Mouse (Mus musculus): ENCODE measurements around the gene Zfp764. TPM values are rescaled to one million over a fixed set of nuclear protein-coding genes. Genes with fewer than 3 reads are reported as not detected.

Zfp764 gene
- polyA plus RNA-seq, 1 experiment from 2014 or later, result 8.0 TPM

DNA sequence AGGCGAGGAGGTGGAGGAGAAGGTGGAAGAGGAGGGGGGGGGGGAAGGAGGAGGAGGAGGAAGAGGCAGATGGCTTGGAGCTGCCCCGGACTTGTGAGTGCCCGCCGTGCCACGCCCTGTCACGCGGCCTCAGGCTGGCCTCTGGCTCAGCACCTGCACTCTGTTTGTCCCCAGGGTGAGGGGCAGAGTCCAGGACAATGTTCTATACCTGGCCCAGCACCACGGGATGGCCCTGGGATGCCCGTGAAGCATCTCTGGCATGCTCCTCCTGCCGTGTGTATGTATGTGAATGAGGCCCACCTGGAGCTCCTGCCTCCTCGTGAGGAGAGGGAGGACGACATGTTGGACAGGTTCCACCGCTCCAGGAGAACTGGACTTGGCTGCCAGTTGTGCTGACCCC lies 45.2 kb downstream of the Zfp764 start:
- no peaks in the 10 kb centered on the region for H3K9me3 ChIP-seq (replicated peaks)
- H3K9ac ChIP-seq, result no peak overlapping the region
- H3K4me1 ChIP-seq, result peaks cover 7% of the 10 kb centered on the region; the same call in 1 of the 2 replicates
- H3K4me3 ChIP-seq (replicated peaks), result no peak overlapping the region
- H3K36me3 ChIP-seq, result no peaks in the 10 kb centered on the region
- H3K4me2 ChIP-seq, result no peak overlapping the region
- no peak overlapping the region for H3K27ac ChIP-seq
- 47% methylated on average over 13 of the region's 13 CpGs for WGBS
- H3K27me3 ChIP-seq, result peaks cover 50% of the 10 kb centered on the region
- no peak for ATAC-seq (replicated peaks; ENCODE audit: low FRiP score)

DNA sequence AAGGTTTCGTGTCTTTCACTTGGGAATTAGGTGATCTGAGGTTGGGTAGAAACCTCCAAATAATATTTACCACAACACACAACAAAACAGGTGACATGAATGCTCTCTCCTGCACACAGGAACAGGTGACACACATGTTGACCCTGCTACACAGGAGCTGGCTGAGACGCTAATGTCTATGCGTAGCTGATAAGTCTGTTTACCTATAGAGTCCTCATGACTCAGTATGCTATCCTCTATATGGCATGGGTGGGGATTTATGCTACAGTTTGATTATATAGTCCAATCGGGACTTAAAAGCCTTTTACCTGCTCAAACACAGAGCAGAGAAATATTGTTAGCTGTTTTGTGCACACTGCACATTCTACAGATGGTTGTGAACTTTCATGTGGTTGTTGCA lies 46.4 kb downstream of the Zfp764 start:
- Histone ChIP-seq H3K36me3 (no peaks in the 10 kb centered on the region), H3K27ac (no peak overlapping the region), H3K9ac (no peak overlapping the region), H3K9me3 (replicated peaks) (no peaks in the 10 kb centered on the region), H3K4me1 (peaks cover 7% of the 10 kb centered on the region; the same call in 1 of the 2 replicates), H3K27me3 (peaks cover 50% of the 10 kb centered on the region), H3K4me2 (no peak overlapping the region), H3K4me3 (replicated peaks) (no peak overlapping the region)
- ATAC-seq (replicated peaks; ENCODE audit: low FRiP score), result no peak
- 75% methylated on average over 4 of the region's 4 CpGs for WGBS

DNA sequence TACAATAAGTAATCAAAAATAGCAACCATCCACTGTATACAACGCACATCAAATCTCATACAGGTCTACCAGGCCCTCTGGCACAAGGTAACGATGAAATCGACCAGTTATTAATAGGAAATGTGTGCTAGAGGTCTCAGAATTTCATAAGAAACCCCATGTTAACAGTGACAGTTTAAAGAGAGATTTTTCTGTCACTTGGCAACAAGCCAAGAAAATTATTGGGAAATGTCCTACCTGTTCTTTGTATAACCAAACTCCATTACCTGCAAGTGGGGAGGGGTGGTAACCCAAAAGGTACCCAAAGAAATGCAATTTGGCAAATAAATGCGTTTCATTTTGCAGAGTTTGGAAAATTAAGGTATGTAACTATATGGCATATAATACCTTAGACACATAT lies 48.1 kb downstream of the Zfp764 start:
- no peak overlapping the region for H3K4me3 ChIP-seq (replicated peaks)
- WGBS, result 77% methylated on average over 4 of the region's 4 CpGs
- ATAC-seq (replicated peaks; ENCODE audit: low FRiP score), result no peak
- H3K4me2 ChIP-seq, result no peak overlapping the region
- H3K27ac ChIP-seq, result no peak overlapping the region
- no peaks in the 10 kb centered on the region for H3K9me3 ChIP-seq (replicated peaks)
- no peak overlapping the region for H3K9ac ChIP-seq
- peaks cover 3% of the 10 kb centered on the region; the same call in 1 of the 2 replicates for H3K4me1 ChIP-seq
- peaks cover 39% of the 10 kb centered on the region for H3K27me3 ChIP-seq
- H3K36me3 ChIP-seq, result no peaks in the 10 kb centered on the region

DNA sequence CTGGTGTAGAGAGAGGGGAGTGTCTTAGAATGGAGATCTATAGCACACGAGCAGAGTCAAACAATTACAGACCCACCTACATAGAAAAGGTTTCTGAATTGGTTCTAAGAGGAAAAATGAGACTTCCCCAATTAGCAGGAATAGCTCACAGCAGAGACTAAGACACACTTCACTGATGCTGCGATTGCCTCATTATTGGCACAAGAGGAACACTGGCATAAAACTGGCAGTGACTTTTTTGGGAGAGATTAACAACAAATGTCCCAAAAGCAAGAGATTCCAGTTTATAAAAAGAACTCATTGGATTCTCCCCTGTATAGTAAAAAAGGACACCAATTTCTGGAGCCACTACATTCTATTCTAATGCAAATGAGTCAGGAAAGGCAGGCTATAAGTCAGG lies 48.8 kb downstream of the Zfp764 start:
- H3K27ac ChIP-seq, result no peak overlapping the region
- no peak overlapping the region for H3K4me3 ChIP-seq (replicated peaks)
- no peak for ATAC-seq (replicated peaks; ENCODE audit: low FRiP score)
- no peak overlapping the region for H3K9ac ChIP-seq
- H3K36me3 ChIP-seq, result no peaks in the 10 kb centered on the region
- 64% methylated on average over 2 of the region's 2 CpGs for WGBS
- no peaks in the 10 kb centered on the region for H3K9me3 ChIP-seq (replicated peaks)
- no peak overlapping the region for H3K4me2 ChIP-seq
- H3K4me1 ChIP-seq, result no peaks in the 10 kb centered on the region
- H3K27me3 ChIP-seq, result peaks cover 36% of the 10 kb centered on the region

DNA sequence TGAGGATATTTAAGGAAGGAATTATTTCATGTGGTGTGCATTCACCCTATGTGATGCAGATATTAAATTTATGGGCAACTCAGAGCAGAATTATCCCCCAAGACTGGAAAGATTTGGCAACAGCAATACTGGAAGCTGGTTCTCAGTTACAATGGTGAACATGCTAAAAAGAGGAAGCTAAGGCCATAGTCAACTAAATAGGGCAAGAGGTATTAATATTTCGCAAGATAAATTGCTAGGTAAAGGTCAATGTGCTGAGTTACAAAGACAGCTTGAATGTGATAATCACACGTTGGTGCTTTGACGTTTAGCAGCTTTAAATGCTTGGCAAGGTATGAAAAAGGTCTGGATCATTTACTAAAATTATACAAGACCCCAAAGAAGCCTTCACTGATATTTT lies 50.8 kb downstream of the Zfp764 start:
- Histone ChIP-seq H3K4me2 (no peak overlapping the region), H3K36me3 (no peaks in the 10 kb centered on the region), H3K27me3 (peaks cover 25% of the 10 kb centered on the region), H3K9ac (no peak overlapping the region), H3K27ac (no peak overlapping the region), H3K9me3 (replicated peaks) (no peaks in the 10 kb centered on the region), H3K4me1 (no peaks in the 10 kb centered on the region), H3K4me3 (replicated peaks) (no peak overlapping the region)
- no peak for ATAC-seq (replicated peaks; ENCODE audit: low FRiP score)
- 61% methylated on average over 3 of the region's 3 CpGs for WGBS

Other genes starting within 250 kb of the Zfp764 start
- gene Cd2bp2, start 210.8 kb downstream of the Zfp764 start, polyA plus RNA-seq (2015; fragmentation: Nextera tagmentation; extraction: Ambion mirVana), result 59.3 and 66.6 TPM in 2 replicates
- 23.4 and 26.7 TPM in 2 replicates for gene Tbc1d10b, start 198.4 kb downstream of the Zfp764 start, polyA plus RNA-seq (2015; fragmentation: Nextera tagmentation; extraction: Ambion mirVana)
- gene Mylpf, start 197.9 kb downstream of the Zfp764 start, polyA plus RNA-seq (2015; fragmentation: Nextera tagmentation; extraction: Ambion mirVana), result 51.1 and 90.2 TPM in 2 replicates
- gene Zfp553, start 173.8 kb downstream of the Zfp764 start, polyA plus RNA-seq (2015; fragmentation: Nextera tagmentation; extraction: Ambion mirVana), result 41.7 and 46.1 TPM in 2 replicates
- 21.3 and 21.7 TPM in 2 replicates for gene Sept1, start 173.7 kb downstream of the Zfp764 start, polyA plus RNA-seq (2015; fragmentation: Nextera tagmentation; extraction: Ambion mirVana)
- 59.3 and 62.3 TPM in 2 replicates for gene Zfp771, start 162.5 kb downstream of the Zfp764 start, polyA plus RNA-seq (2015; fragmentation: Nextera tagmentation; extraction: Ambion mirVana)
- gene Dctpp1, start 146.1 kb downstream of the Zfp764 start, polyA plus RNA-seq (2015; fragmentation: Nextera tagmentation; extraction: Ambion mirVana), result 224 and 226 TPM in 2 replicates
- gene Sephs2, start 132.8 kb downstream of the Zfp764 start, polyA plus RNA-seq (2015; fragmentation: Nextera tagmentation; extraction: Ambion mirVana), result 112 and 113 TPM in 2 replicates
- 0.82 and 1.2 TPM in 2 replicates for gene Itgal, start 110.6 kb downstream of the Zfp764 start, polyA plus RNA-seq (2015; fragmentation: Nextera tagmentation; extraction: Ambion mirVana)
- gene Zfp768, start 61.2 kb downstream of the Zfp764 start, polyA plus RNA-seq (2015; fragmentation: Nextera tagmentation; extraction: Ambion mirVana), result 21.5 and 25.1 TPM in 2 replicates
- gene Zfp747, start 30.8 kb downstream of the Zfp764 start, polyA plus RNA-seq (2015; fragmentation: Nextera tagmentation; extraction: Ambion mirVana), result 8.3 and 10.7 TPM in 2 replicates
- gene 9130019O22Rik, start 19.7 kb downstream of the Zfp764 start, polyA plus RNA-seq (2015; fragmentation: Nextera tagmentation; extraction: Ambion mirVana), result 5.7 and 6.3 TPM in 2 replicates
- gene E430018J23Rik, start 13.2 kb downstream of the Zfp764 start, polyA plus RNA-seq (2015; fragmentation: Nextera tagmentation; extraction: Ambion mirVana), result 7.1 and 8.0 TPM in 2 replicates
- 24.5 and 27.1 TPM in 2 replicates for gene Zfp688, start 15.2 kb upstream of the Zfp764 start, polyA plus RNA-seq (2015; fragmentation: Nextera tagmentation; extraction: Ambion mirVana)
- 8.1 and 8.9 TPM in 2 replicates for gene Zfp689, start 42.3 kb upstream of the Zfp764 start, polyA plus RNA-seq (2015; fragmentation: Nextera tagmentation; extraction: Ambion mirVana)
- 36.0 and 47.4 TPM in 2 replicates for gene Prr14, start 52.8 kb upstream of the Zfp764 start, polyA plus RNA-seq (2015; fragmentation: Nextera tagmentation; extraction: Ambion mirVana)
- 10.2 and 11.9 TPM in 2 replicates for gene Fbrs, start 72.4 kb upstream of the Zfp764 start, polyA plus RNA-seq (2015; fragmentation: Nextera tagmentation; extraction: Ambion mirVana)
- 54.6 and 57.9 TPM in 2 replicates for gene Srcap, start 105.2 kb upstream of the Zfp764 start, polyA plus RNA-seq (2015; fragmentation: Nextera tagmentation; extraction: Ambion mirVana)
- 18.7 and 19.4 TPM in 2 replicates for gene Gm42715, start 112.8 kb upstream of the Zfp764 start, polyA plus RNA-seq (2015; fragmentation: Nextera tagmentation; extraction: Ambion mirVana)
- 8.7 and 10.4 TPM in 2 replicates for gene Tmem265, start 154.6 kb upstream of the Zfp764 start, polyA plus RNA-seq (2015; fragmentation: Nextera tagmentation; extraction: Ambion mirVana)
- gene Phkg2, start 166.5 kb upstream of the Zfp764 start, polyA plus RNA-seq (2015; fragmentation: Nextera tagmentation; extraction: Ambion mirVana), result 34.6 and 42.5 TPM in 2 replicates
- gene Ccdc189, start 181.8 kb upstream of the Zfp764 start, polyA plus RNA-seq (2015; fragmentation: Nextera tagmentation; extraction: Ambion mirVana), result 14.1 and 16.4 TPM in 2 replicates
- gene Rnf40, start 181.9 kb upstream of the Zfp764 start, polyA plus RNA-seq (2015; fragmentation: Nextera tagmentation; extraction: Ambion mirVana), result 47.2 and 48.3 TPM in 2 replicates
- 17.2 and 18.9 TPM in 2 replicates for gene Zfp629, start 209.0 kb upstream of the Zfp764 start, polyA plus RNA-seq (2015; fragmentation: Nextera tagmentation; extraction: Ambion mirVana)

All from kidney, embryonic 15.5 days (tissue).